Mouse (Mus musculus) ovary, postnatal 10 days (tissue): Measurements from ENCODE around the gene Lime1.
A peak's percentile ranks its signal among the peaks of the same experiment; 100 is the strongest.

Source experiments
- DNase-seq: peaks from one replicate; pipeline ENCODE4 v3.0.0; 2022; ENCODE audit warnings: low spot score

Gene Lime1

GRCm38 (mm10) chr2:181391022-181391421, 11.1 kb downstream of the Lime1 start:
- DNase-seq, result no peak

GRCm38 (mm10) chr2:181391541-181391940, 11.7 kb downstream of the Lime1 start:
- no peak for DNase-seq

GRCm38 (mm10) chr2:181392600-181393213, 12.8 kb downstream of the Lime1 start:
- DNase-seq, result peak; percentile 61

GRCm38 (mm10) chr2:181394086-181394485, 14.2 kb downstream of the Lime1 start:
- DNase-seq, result no peak

- no peak for DNase-seq
Measured at GRCm38 (mm10) chr2:181397207-181397761, 17.4 kb downstream of the Lime1 start.

- no peak for DNase-seq
Measured at GRCm38 (mm10) chr2:181401497-181401896, 21.6 kb downstream of the Lime1 start.

- DNase-seq, result no peak
Measured at GRCm38 (mm10) chr2:181403722-181404121, 23.8 kb downstream of the Lime1 start.

- DNase-seq, result no peak
Measured at GRCm38 (mm10) chr2:181409643-181410042, 29.8 kb downstream of the Lime1 start.

GRCm38 (mm10) chr2:181410760-181411473, 31.0 kb downstream of the Lime1 start:
- DNase-seq, result peak; percentile 36

GRCm38 (mm10) chr2:181413141-181413540, 33.3 kb downstream of the Lime1 start:
- DNase-seq, result no peak

GRCm38 (mm10) chr2:181415945-181416344, 36.1 kb downstream of the Lime1 start:
- no peak for DNase-seq

GRCm38 (mm10) chr2:181419359-181419758, 39.5 kb downstream of the Lime1 start:
- DNase-seq, result no peak

GRCm38 (mm10) chr2:181420426-181420825, 40.5 kb downstream of the Lime1 start:
- no peak for DNase-seq

- DNase-seq, result no peak
Measured at GRCm38 (mm10) chr2:181420903-181421638, 41.2 kb downstream of the Lime1 start.

- no peak for DNase-seq
Measured at GRCm38 (mm10) chr2:181423834-181424233, 44.0 kb downstream of the Lime1 start.
